Mouse (Mus musculus): Measurements from ENCODE around the gene Nr4a1. TPM values are rescaled to one million over a fixed set of nuclear protein-coding genes. Genes with fewer than 3 reads are reported as not detected.

The Nr4a1 gene
- total RNA-seq, 2 experiments from 2014 or later: 87.1 to 105 TPM

DNA sequence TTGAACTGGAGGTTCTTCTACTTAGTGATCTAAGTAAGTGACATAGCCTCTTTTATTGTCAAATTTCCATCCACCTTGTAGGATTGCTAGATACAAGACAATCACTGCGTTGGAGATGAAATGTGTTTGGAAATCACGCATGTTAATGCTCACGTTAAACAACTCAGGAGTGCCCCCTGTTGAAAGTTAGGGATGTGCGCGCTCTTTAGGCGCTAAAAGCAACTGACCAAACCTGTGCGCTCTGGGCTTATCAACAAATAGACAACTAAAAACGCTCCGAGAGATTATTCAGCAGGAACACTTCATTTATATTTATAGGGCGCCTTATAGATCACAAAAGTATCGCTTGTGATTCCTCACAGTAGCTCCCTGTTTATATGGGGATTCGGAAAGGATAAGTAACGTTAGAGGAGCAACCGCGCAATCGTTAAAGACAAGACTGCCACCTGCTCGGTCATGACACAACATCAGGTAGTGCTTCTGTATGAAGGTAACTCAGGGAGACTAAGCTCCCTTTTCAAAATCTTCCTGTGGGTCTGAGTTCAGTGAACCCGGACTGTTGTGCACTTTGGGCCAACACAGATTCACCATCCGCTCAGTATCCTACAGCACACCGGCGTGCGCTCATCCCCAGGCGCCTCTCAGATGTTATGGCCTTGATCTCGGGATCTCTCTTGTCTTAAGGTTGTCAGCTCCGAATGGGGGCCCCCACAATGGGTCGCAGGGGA lies 29.3 kb downstream of the Nr4a1 start:
- DNase-seq (ENCODE audit: low spot score in 2 of 2): peak; percentile 48 to 83

DNA sequence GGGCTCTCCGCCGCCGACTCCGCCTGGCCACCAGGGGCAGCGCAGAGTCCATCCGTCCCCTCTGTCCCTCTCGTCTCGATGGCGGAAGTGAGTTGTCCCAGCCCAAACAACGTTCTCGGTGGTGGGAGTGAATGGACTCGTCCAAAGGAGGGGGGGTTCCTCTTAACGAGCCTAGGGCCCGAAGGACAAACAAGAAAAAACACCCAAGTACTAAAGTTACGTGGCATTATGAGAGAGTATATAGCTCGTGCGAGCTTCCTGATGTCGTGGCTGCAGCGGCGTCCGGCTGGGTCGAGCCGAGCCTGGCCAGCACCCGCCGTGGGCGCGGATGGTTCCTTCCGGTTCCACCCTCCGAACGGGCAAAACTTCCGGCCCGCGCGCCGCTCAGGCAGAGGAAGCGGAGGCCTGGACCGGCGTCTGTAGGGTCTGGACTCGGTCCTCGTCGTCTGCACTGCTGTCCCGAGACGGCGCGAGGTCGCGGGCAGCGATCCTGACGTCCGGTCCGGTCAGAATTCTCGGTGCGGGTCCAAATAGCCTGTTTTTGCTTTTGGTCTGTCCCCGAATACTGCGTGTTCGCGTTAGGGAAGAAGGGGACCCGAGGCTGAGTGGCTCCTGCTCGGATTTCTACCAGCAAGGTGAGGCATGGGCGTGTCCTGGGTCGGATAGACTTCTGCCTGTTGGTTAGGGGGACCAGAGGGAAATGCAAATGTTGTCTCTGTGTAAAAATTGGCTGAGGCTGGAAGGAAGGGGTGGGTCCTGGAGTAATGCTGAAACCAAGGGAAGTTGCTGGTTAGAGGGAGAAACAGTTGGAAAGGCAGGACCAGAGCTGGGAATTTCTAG lies 30.1 kb downstream of the Nr4a1 start, which contains the start of gene Atg101:
Gene Atg101, plus strand, starts transcription at position 362 of the 840 bp plus-strand sequence.
- peak; percentile 83 to 92 for DNase-seq (ENCODE audit: low spot score in 2 of 2)

DNA sequence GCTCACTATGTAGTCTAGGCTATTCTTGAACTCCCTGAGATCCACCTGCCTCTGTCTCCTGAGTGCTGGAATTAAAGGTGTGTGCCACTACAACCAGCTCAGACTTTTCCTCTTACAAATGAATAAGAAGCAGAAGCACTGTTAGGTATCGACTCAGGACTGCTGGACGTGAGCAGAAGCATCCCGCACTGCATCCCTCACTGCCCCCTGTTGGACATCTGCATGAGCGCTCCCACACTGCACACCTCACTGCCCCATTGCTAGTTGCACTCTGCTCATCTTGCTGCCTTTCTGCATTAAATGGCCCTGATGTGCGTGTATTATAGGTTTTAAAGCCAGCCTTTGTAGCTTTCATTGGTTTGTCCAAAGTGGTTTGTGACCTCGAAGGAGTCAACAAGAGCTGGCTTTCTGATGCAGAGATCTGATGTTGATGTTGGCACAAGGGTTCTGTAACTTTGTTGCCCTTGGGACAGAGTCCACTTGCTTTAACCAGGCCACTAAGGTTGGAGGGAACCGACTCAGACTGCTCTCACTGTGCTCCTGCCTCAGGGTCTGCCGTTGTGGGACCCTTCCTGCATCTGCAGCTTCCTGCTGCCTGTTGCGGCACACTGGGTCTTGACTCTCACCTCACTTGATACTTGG lies 32.2 kb downstream of the Nr4a1 start:
- no peak for DNase-seq (ENCODE audit: low spot score in 2 of 2)

DNA sequence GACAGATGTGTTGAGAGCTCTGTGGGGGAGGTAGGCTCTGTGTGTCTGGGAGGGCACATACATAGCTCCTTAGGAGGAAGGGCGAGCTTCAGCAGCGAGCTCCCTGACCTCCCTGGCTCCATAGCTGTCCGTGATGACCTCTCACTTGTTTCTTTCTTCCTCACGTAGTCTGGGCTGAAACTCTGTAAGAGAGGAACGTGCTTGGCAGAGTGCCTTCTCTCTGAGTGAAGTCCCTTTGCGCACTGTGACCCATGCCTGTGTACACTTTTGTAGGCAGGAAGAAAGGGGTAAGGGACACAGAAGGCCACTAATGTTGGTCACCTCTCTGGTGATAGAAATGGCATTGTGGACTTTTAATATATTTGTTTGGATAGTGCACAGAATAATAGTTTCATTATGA lies 33.3 kb downstream of the Nr4a1 start:
- no peak for DNase-seq (ENCODE audit: low spot score in 2 of 2)

DNA sequence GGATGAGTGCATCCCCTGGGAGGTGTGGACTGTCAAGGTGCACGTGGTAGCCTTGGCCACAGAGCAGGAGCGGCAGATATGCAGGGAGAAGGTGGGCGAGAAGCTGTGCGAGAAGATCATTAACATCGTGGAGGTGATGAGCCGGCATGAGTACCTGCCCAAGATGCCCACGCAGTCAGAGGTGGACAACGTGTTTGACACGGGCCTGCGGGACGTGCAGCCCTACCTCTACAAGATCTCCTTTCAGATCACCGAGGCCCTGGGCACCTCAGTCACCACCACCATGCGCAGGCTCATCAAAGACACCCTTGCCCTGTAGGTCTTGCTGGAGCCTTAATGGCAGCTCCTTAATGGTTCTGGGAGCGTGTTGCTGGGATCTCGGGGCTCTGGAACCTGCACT lies 36.3 kb downstream of the Nr4a1 start:
- DNase-seq (ENCODE audit: low spot score in 2 of 2): no peak

DNA sequence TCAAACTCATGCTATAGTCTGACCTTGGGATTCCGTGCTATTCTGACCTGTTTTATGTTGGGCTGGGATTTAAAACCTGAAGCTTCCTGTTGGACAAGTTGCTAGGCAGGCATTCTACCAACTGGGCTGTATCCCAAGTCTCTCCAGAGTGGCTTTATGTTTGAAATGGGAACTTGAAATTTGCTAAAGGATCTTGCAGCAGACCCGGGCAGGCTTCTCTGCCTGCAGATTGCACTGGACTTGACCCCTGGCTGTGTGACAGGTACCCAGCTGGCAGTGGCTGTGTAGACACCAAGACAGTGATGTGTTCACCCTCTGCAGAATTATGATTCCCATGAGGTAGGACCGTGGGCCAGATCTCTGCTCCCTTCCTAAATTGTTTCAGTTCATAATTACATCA lies 37.9 kb downstream of the Nr4a1 start:
- no peak for DNase-seq (ENCODE audit: low spot score in 2 of 2)

DNA sequence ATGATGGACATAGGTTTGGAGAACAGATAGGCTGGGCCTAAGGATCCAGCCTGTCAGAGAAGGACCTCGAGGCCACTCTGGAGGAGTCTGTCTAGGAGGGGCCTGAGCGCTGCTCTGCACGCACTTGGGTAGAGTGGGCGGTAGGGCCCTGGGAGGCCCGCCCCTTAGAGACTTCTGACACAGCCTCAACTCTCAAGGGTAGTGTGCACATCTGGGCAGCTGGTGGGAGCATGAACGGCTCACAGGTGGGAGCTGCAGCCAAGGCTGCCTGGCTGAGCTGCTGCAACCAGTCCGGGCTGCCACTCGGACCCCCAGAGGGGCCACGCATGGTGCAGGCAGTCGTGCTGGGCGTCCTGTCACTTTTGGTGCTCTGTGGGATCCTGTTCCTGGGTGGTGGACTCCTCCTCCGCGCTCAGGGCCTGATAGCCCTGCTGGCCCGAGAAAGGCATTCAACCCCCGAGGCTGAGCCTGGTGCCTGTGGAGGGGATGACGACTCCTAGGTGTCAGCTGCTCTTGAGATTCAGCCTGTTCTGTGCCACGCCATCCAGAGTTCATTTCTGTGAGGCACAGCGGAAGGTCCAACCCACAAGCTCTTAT lies 39.1 kb downstream of the Nr4a1 start, which contains the start of gene 6030408B16Rik:
Gene 6030408B16Rik, plus strand, starts transcription at position 188 of the 597 bp plus-strand sequence.
- DNase-seq (ENCODE audit: low spot score in 2 of 2): no peak

DNA sequence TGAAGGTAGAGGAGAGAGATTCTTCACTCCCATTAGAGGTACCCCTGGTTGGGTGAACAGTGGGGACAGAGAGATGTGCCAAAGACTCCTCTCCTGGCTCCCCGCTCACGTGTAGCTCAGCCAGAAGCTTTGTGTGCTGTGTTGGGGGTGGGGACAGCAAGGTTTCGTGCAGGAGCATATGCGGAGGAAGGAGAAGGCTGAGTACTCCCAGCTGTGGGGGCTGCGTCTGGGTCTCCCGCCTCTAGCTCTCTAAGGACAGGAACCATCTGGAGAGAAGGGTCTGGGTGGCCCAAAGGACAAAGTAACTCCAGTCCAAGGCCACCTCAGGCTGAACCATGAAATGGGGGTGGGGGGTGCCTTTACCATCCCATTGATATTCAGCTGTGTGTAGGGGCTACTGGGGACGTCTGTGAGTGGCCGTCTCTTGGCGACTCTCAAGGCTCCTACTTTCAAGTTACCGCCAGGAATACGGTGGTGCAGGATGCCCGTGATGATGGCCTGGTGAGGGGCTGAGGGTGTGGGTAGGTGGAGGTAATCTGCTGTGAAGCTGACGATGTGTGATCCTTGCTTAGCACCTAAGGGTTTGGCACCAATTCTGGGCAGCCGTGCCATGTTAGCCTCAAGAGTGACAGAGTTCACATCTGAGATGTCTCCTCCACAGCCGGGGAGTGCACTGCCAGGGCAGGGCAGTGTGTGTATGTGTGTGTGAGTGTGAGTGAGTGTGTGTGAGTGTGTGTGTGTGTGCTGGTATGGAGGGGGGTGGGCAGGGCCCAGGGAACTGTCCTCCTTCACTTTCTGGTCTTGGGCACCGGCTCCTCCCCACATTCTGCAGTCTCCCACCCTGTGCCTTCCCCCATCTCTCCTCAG lies 40.2 kb downstream of the Nr4a1 start:
- no peak for DNase-seq (ENCODE audit: low spot score in 2 of 2)

DNA sequence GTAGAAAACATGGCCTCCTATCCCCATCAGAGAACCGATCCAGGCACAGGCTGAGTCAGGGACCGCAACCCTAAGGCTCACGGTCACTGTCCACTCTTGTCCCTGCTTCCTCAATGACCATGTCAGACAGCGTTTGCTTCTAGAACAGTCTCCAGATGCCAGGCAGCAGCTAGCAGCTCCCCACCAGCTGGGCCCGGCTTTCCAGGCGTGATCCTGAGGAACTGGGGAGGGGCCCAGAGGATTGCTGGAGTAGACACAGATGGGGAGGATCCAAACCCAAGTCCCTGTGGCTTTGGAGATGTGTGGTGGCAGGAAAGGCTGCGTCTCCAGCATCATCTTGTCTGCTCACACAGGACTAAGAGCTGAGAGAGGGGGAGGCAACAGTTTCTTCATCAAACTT lies 41.0 kb downstream of the Nr4a1 start:
- DNase-seq (ENCODE audit: low spot score in 2 of 2): no peak

DNA sequence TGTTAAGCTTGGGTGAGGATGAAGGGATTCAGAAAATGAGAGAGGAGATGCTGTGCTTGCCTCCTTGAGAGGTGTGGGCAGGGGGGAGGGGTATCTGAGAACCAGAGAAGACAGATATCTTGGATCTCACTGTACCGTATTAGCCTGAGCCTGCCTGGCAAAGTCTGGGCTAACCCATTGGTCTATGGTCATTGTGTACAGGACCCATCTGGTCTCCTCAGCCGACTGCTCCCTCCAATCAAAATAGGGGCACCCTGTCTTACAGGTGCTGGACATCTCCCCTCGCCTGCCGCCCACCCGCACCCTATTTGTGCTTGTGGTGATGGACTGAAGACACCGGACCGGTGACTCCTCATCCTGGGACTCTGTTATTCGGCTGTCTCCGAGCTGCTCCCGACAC lies 41.5 kb downstream of the Nr4a1 start:
- DNase-seq (ENCODE audit: low spot score in 2 of 2): no peak

DNA sequence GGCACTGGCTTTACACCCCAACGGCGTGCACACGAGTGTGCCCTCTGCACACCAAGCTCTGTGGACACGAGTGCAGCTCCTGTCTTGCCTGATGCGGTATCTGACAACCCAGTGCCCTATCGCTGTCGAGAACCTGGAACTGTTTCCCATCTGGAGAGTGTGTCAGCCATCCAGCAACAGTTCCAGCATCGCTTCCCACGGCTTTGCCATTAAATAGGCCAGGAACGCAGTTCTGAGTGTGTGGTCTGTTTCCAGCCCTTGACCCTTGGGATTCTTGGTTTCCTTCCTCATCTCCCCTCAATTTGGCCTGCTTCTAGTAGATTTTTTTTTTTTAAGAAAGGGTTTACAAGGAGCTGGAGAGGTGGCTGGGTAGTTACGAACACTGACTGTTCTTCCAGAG lies 42.0 kb downstream of the Nr4a1 start:
- no peak for DNase-seq (ENCODE audit: low spot score in 2 of 2)

DNA sequence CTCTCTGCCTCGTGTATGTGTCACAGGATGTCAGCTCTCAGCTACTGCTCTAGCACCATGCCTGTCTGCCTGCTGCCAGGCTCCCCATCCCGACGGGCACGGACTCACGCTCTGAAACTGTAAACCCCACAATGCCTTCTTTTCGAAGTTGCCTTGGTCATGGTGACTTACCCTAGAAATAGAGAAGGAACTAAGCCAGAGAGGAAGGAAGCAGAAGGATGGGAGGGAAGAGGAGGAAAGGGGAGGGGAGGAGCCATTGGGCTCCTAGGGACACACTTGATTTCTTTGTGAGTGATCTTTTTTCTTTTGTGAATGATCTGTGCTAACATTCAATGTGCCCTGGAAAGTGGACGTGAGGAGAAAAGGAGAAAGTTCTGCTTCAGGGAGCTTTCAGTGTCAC lies 43.9 kb downstream of the Nr4a1 start:
- no peak for DNase-seq (ENCODE audit: low spot score in 2 of 2)

DNA sequence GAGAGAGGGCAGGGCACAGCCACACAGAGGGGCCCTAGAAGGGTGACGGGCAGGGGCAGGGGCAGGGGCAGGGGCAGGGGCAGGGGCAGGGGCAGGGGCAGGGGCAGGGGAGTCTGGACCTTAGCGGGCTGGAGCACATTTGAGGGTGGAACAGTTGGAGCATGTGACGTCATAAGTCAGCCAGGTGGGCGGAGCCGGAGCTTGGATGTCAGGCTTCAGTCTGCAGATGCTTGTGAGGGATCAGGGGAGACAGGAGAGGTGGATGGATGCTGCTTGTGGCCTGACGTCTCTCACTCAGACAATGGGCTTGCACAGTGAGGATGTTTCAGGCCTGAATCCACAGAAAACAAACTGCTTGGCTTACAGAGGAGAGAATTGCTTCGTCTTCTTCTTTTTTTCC lies 44.5 kb downstream of the Nr4a1 start:
- no peak for DNase-seq (ENCODE audit: low spot score in 2 of 2)

DNA sequence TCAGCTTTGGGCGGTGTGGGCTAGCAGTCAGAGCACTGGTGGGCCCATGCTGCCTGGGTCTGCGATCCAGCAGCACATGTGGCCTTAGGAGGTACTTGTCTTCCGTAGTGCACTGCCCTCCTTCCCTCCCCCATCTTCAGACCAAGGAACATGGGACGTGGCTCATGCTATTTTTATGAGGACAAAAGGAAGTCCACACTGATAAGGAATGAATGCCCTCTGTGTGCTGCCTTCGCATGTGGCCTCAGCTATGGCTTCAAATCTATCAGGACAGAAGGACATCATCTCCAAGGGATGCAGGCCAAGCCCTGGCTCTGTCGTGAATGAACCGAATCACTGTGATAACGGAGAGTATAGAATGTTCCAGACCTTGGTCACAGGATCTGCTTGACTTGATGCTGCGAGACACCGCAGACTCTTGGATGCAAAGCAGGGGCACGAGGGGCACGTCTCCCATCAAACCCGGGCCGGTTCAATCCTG lies 45.5 kb downstream of the Nr4a1 start:
- no peak for DNase-seq (ENCODE audit: low spot score in 2 of 2)

DNA sequence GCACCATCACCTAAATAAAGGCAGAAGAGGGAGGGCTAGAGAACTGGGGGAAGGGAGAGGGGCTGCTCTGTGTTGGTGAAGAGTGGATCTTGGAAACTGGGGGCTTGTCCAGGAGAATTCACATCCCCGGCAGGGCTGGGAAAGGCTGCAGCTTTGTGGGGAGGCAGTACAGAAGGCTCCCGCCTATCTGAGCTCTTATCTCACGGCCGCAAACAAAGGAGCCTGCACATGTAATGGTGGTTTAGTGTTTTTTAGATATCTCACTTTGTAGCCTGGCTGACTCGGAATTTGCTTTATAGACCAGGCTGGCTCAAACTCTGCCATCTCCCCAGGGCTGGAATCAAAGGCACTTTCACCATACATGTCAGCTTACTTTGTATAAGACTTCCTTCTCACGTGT lies 46.1 kb downstream of the Nr4a1 start:
- no peak for DNase-seq (ENCODE audit: low spot score in 2 of 2)

DNA sequence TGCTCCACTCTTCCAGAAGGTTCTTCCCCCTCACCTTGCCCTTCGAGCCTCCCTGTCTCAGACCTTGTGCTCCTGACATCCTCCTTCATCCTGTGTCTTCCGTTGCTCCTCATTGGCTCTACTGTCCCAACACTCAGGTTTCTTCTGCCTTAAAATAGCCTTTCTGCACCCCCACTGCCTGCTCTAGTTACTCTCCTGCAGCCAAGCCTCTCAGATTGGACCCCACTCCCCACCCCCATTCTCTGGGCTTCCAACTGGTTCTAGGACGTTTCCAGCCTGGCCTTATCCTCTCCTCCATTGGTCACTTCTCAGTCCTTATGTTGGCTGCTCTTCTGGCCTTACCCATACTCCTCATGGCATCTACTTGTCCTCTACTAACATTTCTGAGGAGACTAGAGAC lies 48.1 kb downstream of the Nr4a1 start:
- no peak for DNase-seq (ENCODE audit: low spot score in 2 of 2)

DNA sequence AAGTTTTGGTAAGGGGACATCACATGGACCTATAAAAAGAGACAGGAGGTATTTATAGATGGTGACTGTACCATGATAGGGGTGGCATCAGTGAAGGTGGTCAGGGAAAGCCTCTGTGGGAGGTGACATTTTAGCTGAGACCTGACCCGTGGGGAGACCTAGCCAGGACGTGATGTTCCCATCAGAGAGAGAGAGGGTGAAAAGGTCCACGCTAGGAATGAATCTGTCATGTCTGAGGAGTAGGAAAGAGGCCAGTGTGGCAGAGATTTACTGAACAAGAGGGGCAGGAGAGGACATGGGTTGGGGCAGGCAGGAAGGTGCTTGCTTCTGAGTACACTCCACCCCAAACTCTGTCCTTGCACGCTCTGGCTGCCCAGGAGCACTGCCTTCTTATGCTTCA lies 49.8 kb downstream of the Nr4a1 start:
- no peak for DNase-seq (ENCODE audit: low spot score in 2 of 2)

DNA sequence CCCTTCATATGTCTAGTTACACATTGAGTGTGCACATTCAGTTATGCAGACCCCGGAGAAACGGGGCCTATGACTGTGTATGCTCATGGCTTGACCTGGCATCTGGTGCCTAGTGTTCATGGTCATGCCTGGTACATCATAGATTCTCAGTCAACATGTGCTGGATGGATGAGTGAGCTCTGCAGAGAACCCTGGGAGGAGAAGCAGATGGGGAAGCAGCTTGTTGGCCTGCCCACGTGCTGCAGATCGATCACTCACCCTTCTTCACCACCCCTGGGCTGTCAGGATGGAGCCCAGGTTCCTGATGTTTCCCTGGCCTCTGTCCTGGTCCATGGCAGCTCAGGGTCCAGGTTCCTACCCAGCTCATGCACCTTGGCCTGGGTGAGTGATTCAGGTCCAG lies 52.4 kb downstream of the Nr4a1 start:
- peak; percentile 76 to 90 for DNase-seq (ENCODE audit: low spot score in 2 of 2)

DNA sequence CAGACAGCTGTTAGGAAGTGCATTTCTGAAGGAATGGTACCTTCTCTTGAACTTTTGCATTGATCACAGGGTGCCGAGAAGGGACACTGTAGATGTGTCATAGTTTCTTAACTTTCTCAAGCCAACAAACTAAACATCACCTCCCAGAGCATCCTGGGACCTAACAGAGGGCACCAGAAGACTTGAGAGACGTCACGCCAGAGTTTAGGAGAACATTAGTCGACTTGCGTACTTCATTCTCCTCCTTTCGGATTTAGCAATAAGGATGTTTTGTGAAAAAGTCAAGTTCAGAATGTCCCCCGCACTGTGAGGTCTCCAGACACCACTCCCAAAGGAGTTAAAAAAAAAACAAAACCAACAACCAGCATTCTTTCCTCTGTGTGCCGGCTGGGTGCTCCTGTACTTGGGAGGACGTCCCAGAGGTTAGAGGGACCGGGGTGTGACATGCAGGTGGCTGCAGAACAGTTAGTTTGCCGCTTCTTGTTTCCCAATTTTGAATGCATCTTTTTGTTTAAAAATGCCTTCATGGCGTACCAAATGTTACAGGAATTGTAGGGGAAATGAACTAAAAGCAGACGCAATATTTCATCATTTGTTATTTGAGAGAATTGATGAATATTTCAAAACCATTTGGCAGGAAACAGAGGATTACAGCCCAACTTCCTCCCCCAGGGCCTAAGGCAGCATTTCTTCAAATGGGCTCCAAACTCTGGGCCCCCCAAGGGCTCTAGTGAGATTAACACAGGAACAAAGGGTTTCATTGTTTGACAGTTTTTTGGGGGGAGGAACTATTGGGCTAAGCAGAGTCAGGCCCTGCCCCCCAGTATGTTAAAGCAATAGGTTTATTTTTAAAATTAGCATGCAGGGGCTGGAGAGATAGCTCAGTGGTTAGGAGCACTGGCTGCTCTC lies 54.6 kb downstream of the Nr4a1 start:
- DNase-seq (ENCODE audit: low spot score in 2 of 2): peak; percentile 46 to 75

Data from layer of hippocampus, adult 18-20 months (tissue).